Mouse (Mus musculus) kidney, adult 8-10 months (tissue): ENCODE measurements around the gene Fcer2a.

Experiments
- DNase-seq, 2 experiments: peaks; one replicate each; pipeline ENCODE4 v3.0.0; 2022

Gene Fcer2a

DNA sequence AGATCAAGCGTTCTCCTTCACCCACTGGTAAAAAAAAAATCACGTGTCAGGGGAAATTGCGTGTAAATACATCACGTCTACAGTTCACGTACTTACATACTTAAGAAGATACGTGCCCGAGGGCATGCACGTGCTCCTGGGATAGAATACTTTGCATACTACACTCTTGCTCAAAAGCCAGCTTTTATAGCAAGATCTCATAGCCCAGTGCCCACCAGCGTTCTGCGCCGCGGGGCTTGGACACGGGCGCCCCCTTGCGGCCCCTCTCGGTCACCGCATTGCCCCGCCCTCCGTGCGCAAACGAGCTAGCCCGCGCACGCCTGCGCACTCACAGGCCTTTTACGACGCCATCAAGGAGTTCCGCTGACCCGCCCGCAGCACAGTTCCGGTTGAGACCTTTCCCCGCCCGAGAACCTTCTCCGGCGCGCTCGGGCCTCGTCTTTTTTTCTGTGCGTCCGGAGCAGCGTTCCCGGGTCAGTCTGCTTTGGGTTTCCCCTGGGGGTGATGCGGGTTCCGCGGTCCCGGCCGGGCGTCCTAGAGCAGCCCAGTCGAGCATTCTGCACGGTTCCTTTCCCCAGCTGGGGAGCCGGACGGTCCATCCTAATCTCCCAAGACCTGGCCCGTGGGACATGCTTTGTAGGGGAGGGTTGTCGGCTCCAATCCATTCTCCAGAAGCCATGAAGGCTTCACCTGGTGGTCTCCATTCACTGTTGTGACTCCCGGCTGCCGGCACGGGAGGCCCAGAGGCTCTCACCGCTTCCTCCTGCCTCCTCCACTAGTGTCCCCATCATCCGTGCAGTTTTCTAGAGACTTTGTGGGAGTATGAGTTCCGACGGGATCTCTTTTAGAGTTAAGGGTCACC is 17.6 kb downstream of the Fcer2a start, which contains the start of gene Trappc5:
TSS of gene Trappc5 (plus strand) at position 169 of the 862 bp plus-strand sequence.
- peak; percentile 91 to 94 for DNase-seq

DNA sequence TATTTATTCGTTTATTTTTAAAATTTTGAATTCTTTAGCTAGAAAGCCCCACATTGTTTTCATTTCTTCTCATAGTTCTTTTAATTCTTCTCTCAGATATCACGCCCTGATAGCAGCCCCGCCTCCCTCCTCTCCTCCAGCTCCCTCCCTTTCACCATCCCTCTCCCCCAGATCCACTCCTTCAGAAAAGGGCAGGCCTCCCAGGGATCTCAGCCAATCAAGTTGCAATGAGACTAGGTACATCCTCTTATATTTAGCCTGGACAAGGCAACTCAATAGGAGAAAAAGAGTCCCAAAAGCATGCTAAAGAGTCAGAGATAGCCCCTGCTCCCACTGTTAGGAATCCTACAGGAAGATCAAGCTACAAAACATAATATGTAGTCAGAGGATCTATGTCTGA is 19.3 kb downstream of the Fcer2a start:
- DNase-seq = no peak

DNA sequence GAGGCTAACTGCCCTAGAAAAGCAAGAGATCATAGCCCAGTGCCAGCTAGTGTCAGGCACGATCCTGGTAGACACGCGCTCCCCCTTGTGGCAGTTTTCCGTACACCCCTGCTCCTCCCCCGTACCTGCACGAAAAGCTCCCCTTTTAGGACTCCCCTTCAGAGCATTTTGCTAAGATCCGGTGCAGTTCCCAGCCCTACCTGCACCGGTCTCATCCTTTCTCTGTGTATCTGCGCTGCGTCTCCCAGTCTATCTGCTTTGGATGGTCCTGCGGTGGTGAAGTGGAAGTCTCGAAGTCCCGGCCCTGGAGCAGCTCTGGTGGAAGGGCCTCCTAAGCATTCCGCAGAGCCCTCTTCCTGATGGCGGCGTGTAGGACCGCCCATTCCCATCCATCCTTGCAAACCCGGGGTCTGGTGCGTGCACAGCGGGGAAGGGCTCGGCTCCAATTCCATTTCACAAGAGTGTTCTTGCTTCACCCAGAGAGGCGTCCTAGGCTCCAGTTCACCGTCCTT is 21.9 kb downstream of the Fcer2a start, which contains the start of gene Fcor:
TSS of gene Fcor (minus strand) at position 383 of the 512 bp plus-strand sequence.
- DNase-seq = peak; percentile 70 to 89

DNA sequence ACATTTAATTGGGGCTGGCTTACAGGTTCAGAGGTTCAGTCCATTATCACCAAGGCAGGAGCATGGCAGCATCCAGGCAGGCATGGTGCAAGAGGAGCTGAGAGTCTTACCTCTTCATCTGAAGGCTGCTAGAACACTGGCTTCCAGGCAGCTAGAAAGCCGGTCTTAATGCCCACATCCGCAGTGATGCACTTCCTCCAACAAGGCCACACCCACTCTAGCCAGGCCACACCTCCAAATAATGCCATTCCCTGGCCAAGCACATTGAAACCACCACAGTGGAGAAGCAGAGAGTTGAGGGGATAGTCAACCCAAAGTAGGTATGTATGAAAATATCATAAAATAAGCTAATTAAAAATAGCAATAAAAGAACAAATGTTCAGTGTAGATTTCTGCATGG is 23.6 kb downstream of the Fcer2a start:
- DNase-seq = no peak

DNA sequence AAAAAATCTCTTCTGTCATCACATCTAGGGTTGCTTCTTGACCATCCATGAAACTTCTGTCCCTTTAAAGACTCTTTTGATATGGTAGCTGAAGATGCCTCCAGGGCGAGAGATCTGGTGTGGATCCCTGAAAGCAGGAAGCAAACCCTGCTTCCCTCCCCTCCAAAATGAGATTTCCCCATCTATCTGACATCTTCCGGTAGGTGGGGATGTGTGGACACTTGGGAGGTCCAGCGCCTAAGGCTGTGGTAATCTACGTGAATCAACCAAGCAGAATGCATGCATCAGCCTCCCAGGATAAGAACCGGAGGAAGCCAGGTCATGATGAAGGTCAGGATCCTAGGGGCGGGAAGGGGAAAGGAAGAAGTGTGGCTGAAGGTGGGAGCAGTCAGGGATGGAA is 28.5 kb downstream of the Fcer2a start, which contains the start of gene Mcemp1:
TSS of gene Mcemp1 (plus strand) at position 248 of the 400 bp plus-strand sequence.
- no peak for DNase-seq

DNA sequence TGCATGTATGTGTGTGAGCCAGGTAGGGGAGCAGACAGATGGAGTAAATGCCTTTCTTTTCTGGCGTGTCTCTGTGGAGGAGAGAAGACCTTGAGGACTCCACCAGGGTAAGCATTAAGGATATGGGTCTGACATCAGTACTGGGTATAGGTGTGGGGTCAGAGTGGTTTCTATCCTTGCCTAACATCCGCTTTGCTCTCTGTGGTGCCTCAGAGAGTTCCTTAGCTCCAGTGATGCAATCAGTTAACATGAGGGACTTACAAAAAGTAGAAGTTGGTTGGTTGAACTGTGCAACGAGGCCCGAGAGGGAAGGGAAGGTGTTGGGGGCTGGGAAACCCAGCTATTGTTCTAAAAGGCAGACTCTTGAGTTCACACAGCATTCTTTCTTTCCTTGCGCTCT is 29.6 kb downstream of the Fcer2a start:
- no peak for DNase-seq

DNA sequence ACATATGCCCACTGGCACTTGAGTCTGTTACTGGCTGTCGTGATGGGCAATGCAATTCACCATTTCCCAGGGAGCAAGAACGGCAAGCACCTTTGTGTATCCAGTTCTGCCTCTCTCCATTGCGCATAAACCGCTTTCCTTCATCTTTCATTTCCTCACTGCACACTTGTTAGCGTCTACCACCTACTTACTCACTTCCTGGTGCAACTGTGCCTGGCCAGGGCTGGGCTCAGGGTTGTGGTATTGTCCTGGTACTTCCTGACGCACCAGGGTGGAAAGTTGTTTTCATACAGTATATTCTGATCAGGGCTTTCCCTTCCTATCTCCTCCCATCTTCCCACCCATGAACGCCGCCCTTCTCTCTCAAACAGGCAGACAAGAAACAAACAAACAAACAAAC is 33.1 kb downstream of the Fcer2a start:
- DNase-seq = no peak

DNA sequence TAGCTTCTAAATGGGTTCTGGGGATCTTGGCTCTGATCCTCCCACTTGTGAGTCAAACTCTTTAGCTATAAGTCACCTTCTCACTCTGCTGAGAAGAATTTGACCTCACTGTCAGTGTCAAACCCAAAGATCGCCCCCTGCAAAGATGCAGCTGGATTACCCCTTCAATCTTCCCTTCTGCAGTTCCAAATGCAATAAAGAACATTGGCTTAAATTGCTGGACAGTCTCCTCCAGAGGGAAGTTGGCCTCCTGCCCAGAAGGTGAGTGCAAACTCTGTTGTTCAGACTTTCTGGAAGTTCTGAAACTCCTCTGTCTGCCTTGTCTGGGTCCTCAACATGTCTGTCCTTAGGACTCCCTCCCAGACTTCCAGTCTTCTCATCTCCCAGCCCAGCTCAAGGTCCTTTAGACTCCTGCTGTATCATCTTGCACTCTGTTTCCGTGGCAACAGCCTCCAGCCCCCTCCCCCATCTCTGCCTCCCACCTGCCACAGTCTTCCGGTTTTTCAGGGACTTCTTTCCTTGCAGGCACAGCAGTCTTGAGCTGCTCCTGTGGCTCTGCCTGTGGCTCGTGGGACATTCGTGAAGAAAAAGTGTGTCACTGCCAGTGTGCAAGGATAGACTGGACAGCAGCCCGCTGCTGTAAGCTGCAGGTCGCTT is 37.1 kb downstream of the Fcer2a start:
- no peak for DNase-seq

DNA sequence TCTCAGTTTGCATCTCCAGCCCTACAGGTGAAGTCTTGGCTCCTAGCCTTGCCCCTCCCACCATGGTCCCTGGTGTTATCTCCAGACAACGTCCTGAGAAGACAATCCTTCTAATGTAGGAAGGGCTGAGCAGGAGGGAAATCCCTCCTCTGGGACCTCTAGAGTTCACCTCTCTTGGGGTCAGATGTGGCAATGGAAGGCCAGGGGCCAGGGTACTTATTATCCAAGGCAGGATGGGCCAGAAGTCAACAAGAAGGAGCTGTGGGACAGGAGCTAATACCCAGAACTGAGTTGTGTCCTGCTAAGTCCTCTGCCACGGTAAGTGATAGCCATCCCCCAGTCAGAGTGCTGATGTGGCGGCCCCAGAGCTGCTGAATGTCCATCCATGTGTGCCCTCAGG is 38.4 kb downstream of the Fcer2a start, which contains the start of gene Retn:
TSS of gene Retn (plus strand) at position 245 of the 400 bp plus-strand sequence.
- DNase-seq = no peak

DNA sequence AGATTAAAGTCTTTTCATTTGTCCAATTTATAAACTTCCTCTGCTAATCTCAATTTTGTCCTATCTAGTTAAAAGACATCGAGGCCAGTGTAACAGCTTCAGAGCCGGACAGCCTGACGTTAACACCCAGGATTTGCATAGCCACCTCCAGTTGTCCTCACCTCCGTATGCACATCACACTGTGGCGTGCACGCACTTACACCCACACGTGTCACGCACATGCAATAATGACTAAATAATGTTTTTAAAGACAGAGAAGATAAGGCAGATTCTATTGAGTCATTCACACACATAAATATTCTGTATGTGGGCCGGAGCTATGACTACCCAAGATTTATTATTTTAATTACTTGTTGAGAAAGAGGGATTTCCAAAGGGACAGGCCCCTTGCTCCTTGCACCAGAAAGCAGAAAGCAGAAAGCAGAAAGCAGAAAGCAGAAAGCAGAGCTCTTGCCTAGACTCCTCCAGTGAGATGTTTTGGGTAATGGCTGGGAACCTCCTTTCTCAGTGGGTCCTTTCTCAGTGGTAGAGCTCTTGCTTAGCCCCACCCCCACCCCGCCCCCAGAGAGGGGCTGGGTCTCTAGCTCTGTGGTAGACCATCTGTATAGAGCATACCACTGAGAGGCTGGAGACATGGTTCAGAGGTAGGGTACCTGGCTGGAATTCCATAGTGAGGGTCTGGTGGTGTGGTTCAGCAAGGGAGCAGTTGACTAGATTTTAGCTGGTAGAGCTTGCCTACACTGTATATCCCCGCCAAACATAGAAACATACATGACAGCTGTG is 39.1 kb downstream of the Fcer2a start:
- no peak for DNase-seq

DNA sequence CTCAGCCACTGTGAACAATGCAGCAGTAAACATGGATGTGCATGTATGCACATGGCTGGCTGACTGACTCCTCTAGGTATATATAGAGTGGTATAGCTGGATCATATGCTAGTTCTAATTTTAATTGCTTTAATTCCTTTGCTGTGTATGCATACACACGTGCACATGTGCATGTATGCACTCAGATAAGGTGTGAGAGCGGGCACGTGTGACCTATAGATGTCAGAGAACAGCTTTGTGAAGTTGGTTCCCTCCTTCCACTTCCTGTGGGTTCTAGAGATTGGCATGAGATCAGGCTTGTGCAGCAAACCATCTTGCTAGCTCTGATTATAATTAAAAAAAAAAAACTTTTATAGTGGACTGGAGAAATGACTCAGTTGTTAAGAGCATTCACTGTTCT is 41.1 kb downstream of the Fcer2a start:
- DNase-seq = no peak

DNA sequence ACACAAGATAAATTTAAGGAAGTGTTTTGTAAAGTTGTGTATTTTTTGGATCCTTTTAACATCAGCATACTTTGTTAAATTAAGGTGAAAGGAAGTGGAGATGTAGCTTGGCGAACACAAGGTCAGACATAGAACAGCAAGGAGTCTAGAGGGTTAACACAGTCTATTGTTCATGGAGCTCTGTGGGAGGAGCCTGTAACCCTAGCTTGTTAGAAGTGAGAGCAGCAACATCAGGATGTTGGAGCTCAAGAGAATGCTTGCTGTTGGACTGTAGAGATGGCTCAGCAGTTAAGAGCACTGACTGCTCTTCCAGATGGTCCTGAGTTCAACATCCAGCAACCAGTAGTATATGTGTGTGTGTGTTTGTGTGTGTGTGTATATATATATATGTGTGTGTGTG is 45.0 kb downstream of the Fcer2a start:
- no peak for DNase-seq

DNA sequence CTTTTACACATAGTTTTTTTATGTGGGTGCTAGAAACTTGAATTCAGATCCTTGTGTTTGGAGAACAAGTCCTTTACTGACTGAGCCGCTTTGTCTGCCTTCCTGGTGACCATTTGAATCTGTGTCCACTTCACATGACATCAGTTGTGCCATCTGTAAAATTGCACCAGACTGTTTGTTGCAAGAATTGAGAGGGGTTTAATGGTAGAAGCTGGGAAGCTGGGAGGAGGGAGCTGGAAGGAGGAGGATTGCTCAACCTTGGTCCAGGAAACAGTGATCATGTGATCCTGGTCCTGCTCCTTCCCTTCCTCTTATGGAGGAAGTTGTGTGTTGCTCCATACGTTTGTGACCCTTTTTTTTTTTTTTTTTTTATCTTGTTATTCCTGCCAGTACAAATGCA is 45.7 kb downstream of the Fcer2a start:
- no peak for DNase-seq

DNA sequence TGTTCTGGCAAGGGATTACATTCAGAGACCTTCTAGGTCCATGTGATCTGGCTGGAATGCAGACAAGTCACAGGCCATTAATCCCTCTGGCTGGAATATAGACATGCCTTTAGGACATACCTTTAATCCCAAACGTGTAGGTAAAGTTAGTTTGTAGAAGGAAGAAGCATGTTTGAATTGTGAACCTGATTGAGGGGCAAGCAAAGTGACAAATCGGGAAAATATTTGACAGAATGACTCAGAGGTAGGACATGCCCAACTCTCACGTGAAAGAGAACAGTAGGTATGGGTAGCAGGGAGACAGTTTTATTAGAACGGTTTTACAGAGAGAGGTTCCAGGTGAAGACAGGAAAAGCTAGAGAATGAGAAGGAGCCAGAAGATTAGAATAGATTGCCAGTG is 46.4 kb downstream of the Fcer2a start:
- DNase-seq = no peak

DNA sequence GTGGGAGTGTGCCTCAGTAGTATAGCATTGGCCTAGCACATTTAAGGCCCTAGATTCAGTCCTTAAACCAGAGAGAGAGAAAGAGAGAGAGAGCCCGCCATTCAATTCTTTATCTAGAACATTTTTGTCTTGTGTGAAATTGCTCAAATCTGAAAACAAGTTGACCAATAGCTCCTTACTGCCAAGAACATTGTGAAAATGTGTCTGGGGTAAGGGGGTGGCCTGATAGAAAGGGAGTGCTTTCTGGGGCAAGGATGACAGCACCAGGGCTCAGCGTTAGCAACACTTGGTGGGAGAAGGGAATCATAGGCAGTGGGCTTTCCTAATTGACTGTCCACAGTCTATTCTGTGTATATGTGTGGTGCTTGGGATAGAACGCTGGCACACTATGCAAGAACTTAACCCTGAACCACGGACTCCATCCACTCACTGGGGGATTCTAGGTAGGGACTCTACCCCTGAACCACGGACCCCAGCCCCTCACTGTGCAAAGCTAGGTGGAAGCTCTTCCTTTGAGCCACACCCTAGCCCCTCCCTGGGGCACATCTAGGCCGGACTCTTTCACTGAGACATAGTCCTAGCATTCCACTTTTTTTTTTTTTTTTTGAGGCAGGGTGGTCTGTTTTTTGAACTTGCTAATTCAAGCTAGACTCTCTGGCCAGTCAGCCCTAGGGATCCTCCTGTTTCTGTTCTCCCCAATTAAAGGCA is 47.0 kb downstream of the Fcer2a start:
- DNase-seq = no peak

DNA sequence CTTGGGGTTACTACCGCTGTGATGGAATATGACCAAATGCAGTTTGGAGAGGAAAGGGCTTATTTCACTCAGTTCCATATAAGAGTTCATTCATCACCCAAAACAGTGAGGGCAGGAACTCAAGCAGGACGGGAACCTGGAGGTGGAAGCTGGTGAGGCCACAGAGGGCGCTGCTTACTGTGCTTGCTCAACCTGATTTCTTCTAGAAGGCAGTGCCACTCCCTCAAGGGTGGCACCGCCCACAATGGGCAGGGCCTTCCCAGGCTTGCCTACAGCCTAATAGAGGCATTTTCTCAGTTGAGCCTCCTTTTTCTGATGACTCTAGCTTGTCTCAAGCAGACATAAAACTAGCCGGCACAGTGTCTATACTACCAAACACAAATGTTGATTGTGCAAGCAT is 48.2 kb downstream of the Fcer2a start:
- peak; percentile 53 to 72 for DNase-seq
